Mouse (Mus musculus): Measurements from ENCODE around the gene Tgfbr3. TPM values are rescaled to one million over a fixed set of nuclear protein-coding genes. Genes with fewer than 3 reads are reported as not detected.

Gene Tgfbr3
- total and polyA plus RNA-seq, 2 experiments from 2014 or later, result 3.4 to 14.3 TPM

DNA sequence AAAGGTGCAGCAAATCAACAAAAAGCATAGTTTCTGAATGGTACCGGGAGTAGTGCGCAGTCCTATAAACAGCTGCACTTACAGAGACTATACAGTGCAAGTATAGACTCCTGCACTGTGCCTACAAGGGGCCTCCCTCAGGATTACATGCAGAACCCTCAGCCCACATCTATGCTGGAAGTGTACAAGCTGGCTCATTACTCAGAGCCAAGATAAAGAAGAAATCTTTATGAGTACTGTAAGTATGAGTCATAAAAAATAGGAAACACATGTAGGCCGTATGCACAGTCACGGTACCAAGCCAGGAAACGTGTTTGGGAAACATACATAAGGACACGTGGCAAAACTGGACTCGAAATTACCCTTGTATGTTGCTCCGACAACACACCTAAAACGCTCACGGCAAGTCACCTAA is 89.2 kb downstream of the Tgfbr3 start:
- ATAC-seq, result peak; percentile 69
- TF ChIP-seq CTCF (IDR thresholded peaks at IDR 0.05; ENCODE audit: low read depth), result no peak

GRCm38 (mm10) chr5:107195751-107196395 is 93.6 kb downstream of the Tgfbr3 start:
- H3K27me3 ChIP-seq (ENCODE audit: insufficient read depth, low read length), result no peaks in the 10 kb centered on the region
- no peaks in the 10 kb centered on the region for H3K9me3 ChIP-seq (ENCODE audit: low read length)
- no peak for TF ChIP-seq CTCF (IDR thresholded peaks at IDR 0.05; ENCODE audit: low read depth)
- no peak overlapping the region for H3K27ac ChIP-seq (ENCODE audit: low read depth, low read length)
- H3K36me3 ChIP-seq (ENCODE audit: insufficient read depth), result no peaks in the 10 kb centered on the region
- no peak overlapping the region for H3K9ac ChIP-seq
- DNase-seq (no peak), ATAC-seq (no peak)
- 61% methylated on average over 12 of the region's 12 CpGs for WGBS
- no peaks in the 10 kb centered on the region for H3K4me1 ChIP-seq (ENCODE audit: insufficient read depth)
- H3K4me3 ChIP-seq (ENCODE audit: low read depth, low read length), result no peak overlapping the region
- no peak overlapping the region for H3K4me2 ChIP-seq (ENCODE audit: low read depth)

More for the DNA sequence above, 89.2 kb downstream of the Tgfbr3 start:
- H3K4me1 ChIP-seq (ENCODE audit: insufficient read depth), result no peaks in the 10 kb centered on the region
- DNase-seq, result no peak
- H3K9me3 ChIP-seq (ENCODE audit: low read length), result no peaks in the 10 kb centered on the region
- H3K9ac ChIP-seq, result no peak overlapping the region
- WGBS, result 79% methylated on average over 10 of the region's 10 CpGs
- no peaks in the 10 kb centered on the region for H3K36me3 ChIP-seq (ENCODE audit: insufficient read depth)
- H3K27ac ChIP-seq (ENCODE audit: low read depth, low read length), result no peak overlapping the region
- H3K27me3 ChIP-seq (ENCODE audit: insufficient read depth, low read length), result no peaks in the 10 kb centered on the region
- H3K4me2 ChIP-seq (ENCODE audit: low read depth), result no peak overlapping the region
- H3K4me3 ChIP-seq (ENCODE audit: low read depth, low read length), result no peak overlapping the region

- no peak for ATAC-seq
- 92% methylated on average over 9 of the region's 9 CpGs for WGBS
- no peaks in the 10 kb centered on the region for H3K4me1 ChIP-seq (ENCODE audit: insufficient read depth)
Observed at GRCm38 (mm10) chr5:107193160-107193559, 96.3 kb downstream of the Tgfbr3 start.

GRCm38 (mm10) chr5:107192372-107192771 is 97.1 kb downstream of the Tgfbr3 start:
- H3K4me1 ChIP-seq (ENCODE audit: insufficient read depth), result no peaks in the 10 kb centered on the region
- WGBS, result 74% methylated on average over 7 of the region's 7 CpGs
- H3K9me3 ChIP-seq (ENCODE audit: low read length), result no peaks in the 10 kb centered on the region
- no peak overlapping the region for H3K4me3 ChIP-seq (ENCODE audit: low read depth, low read length)
- TF ChIP-seq CTCF (IDR thresholded peaks at IDR 0.05; ENCODE audit: low read depth), result no peak
- H3K4me2 ChIP-seq (ENCODE audit: low read depth), result no peak overlapping the region
- H3K9ac ChIP-seq, result no peak overlapping the region
- ATAC-seq, result no peak
- DNase-seq, result no peak
- no peak overlapping the region for H3K27ac ChIP-seq (ENCODE audit: low read depth, low read length)
- no peaks in the 10 kb centered on the region for H3K27me3 ChIP-seq (ENCODE audit: insufficient read depth, low read length)
- no peaks in the 10 kb centered on the region for H3K36me3 ChIP-seq (ENCODE audit: insufficient read depth)

More at GRCm38 (mm10) chr5:107193160-107193559, 96.3 kb downstream of the Tgfbr3 start:
- Histone ChIP-seq H3K4me3 (ENCODE audit: low read depth, low read length) (no peak overlapping the region), H3K9me3 (ENCODE audit: low read length) (no peaks in the 10 kb centered on the region), H3K36me3 (ENCODE audit: insufficient read depth) (no peaks in the 10 kb centered on the region), H3K9ac (no peak overlapping the region), H3K27me3 (ENCODE audit: insufficient read depth, low read length) (no peaks in the 10 kb centered on the region), H3K4me2 (ENCODE audit: low read depth) (no peak overlapping the region), H3K27ac (ENCODE audit: low read depth, low read length) (no peak overlapping the region)
- TF ChIP-seq CTCF (IDR thresholded peaks at IDR 0.05; ENCODE audit: low read depth), result no peak
- DNase-seq, result no peak

DNA sequence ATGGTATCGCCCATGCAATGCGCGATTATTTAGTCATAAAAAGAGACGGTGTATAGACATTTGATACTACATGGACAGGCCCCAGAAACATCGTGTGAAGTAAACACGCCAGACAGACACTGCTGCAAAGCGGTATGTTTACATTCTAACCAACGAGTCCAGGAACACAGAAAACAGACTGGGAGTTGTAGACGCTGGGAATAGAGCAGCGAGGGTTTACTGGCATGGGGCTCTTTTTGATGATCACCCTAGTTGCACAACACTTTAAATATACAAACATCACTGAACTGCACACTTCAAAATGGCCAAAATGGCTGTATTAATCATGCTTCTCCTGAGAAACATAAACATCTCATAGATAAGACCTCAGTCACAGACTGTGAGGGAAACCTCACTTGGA is 100.9 kb downstream of the Tgfbr3 start:
- Histone ChIP-seq H3K4me3 (ENCODE audit: low read depth, low read length) (no peak overlapping the region), H3K4me1 (ENCODE audit: insufficient read depth) (no peaks in the 10 kb centered on the region), H3K4me2 (ENCODE audit: low read depth) (no peak overlapping the region), H3K9ac (no peak overlapping the region), H3K27ac (ENCODE audit: low read depth, low read length) (no peak overlapping the region), H3K36me3 (ENCODE audit: insufficient read depth) (no peaks in the 10 kb centered on the region), H3K9me3 (ENCODE audit: low read length) (no peaks in the 10 kb centered on the region), H3K27me3 (ENCODE audit: insufficient read depth, low read length) (no peaks in the 10 kb centered on the region)
- no peak for TF ChIP-seq CTCF (IDR thresholded peaks at IDR 0.05; ENCODE audit: low read depth)
- 77% methylated on average over 10 of the region's 10 CpGs for WGBS
- DNase-seq, result no peak
- no peak for ATAC-seq

GRCm38 (mm10) chr5:107186206-107186605 is 103.2 kb downstream of the Tgfbr3 start:
- Histone ChIP-seq H3K9me3 (ENCODE audit: low read length) (no peaks in the 10 kb centered on the region), H3K36me3 (ENCODE audit: insufficient read depth) (no peaks in the 10 kb centered on the region), H3K4me2 (ENCODE audit: low read depth) (no peak overlapping the region), H3K4me1 (ENCODE audit: insufficient read depth) (no peaks in the 10 kb centered on the region), H3K9ac (no peak overlapping the region), H3K4me3 (ENCODE audit: low read depth, low read length) (no peak overlapping the region), H3K27me3 (ENCODE audit: insufficient read depth, low read length) (no peaks in the 10 kb centered on the region), H3K27ac (ENCODE audit: low read depth, low read length) (no peak overlapping the region)
- no peak for ATAC-seq
- no peak for TF ChIP-seq CTCF (IDR thresholded peaks at IDR 0.05; ENCODE audit: low read depth)
- 83% methylated on average over 3 of the region's 3 CpGs for WGBS
- no peak for DNase-seq

- no peaks in the 10 kb centered on the region for H3K36me3 ChIP-seq (ENCODE audit: insufficient read depth)
- no peak overlapping the region for H3K9ac ChIP-seq
- DNase-seq (no peak), ATAC-seq (no peak)
- no peaks in the 10 kb centered on the region for H3K27me3 ChIP-seq (ENCODE audit: insufficient read depth, low read length)
- TF ChIP-seq CTCF (IDR thresholded peaks at IDR 0.05; ENCODE audit: low read depth), result no peak
- H3K9me3 ChIP-seq (ENCODE audit: low read length), result no peaks in the 10 kb centered on the region
- H3K4me2 ChIP-seq (ENCODE audit: low read depth), result no peak overlapping the region
- H3K4me1 ChIP-seq (ENCODE audit: insufficient read depth), result no peaks in the 10 kb centered on the region
- H3K27ac ChIP-seq (ENCODE audit: low read depth, low read length), result no peak overlapping the region
- H3K4me3 ChIP-seq (ENCODE audit: low read depth, low read length), result no peak overlapping the region
- WGBS, result 91% methylated on average over 8 of the region's 8 CpGs
Observed at GRCm38 (mm10) chr5:107184158-107184883, 105.1 kb downstream of the Tgfbr3 start.

Measured in forebrain, postnatal 0 days (tissue).